Mouse (Mus musculus) CD4-positive, CD25-positive, alpha-beta regulatory T cell, adult 4 months (primary cell): Measurements from ENCODE around the gene Ttc9b. TPM values are rescaled to one million over a fixed set of nuclear protein-coding genes. Genes with fewer than 3 reads are reported as not detected.

ENCODE experiments used
- ATAC-seq: one replicate; pipeline ENCODE4 v1.8.0; 2017
- polyA plus RNA-seq, 2 experiments: library from polyadenylated mRNA; unstranded; fragments of 100-300 nt; shearing (Covaris generic); gene quantifications; one replicate each; pipeline ENCODE4 v1.2.1; 2017

Gene Ttc9b
- polyA plus RNA-seq, 2 experiments from 2014 or later = not detected

DNA sequence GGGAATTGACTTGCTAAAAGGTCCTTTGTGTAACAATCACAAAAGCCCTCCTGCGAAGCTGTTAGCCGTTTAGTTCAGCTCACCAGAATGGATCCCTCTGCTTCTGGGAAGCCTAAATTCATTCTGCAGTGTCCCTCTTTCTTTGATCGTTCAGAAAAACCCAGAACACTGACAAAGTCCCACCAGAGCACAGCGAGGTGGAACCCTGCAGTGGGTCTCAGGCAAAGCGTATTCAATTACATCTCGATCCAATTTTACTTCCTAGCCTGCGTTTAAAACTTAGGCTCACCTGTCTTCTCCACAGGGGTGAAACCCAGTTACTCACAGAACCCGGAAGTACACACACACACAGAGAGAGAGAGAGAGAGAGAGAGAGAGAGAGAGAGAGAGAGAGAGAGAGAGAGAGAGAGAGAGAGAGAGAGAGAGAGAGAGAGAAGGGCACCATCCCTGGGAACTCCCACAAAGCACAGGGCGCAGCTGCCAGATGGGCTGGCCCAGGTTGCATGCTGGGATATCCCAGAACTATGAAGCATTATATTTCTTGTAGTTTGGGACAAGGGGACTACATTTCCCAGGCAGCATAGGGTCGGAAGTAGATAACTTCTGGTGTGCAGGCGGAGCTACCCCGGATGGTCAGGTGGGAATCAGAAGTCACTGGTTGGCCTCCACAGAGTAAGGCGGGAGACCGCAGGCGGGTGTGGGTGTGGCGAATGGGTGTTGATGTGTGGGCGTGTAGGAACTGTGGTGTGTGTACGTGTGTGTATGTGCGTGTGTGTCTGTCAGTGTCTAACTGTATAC is 35.3 kb downstream of the Ttc9b start, which contains the start of gene Zfp607b:
Gene Zfp607b, plus strand, starts transcription at position 526 of the 798 bp plus-strand sequence.
- peak; percentile 98 for ATAC-seq

DNA sequence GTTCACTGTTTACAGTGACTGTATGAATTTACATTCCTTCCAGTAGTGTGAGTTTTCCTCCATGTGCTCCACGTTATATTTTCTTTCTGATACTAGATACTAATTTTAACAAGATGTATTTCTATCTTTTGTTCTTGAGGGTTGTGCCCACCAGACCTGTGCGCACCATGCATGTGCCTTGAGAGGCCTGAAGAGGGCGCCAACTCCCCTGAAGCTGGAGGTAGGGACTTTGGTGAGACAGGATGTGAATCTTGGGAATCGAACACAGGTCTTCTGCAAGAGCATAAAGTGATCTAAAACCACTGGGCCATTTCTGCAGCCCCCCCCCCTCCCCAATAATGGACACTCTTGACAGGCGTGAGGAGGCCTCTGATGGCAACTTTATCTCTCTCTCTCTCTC is 37.4 kb downstream of the Ttc9b start:
- no peak for ATAC-seq

DNA sequence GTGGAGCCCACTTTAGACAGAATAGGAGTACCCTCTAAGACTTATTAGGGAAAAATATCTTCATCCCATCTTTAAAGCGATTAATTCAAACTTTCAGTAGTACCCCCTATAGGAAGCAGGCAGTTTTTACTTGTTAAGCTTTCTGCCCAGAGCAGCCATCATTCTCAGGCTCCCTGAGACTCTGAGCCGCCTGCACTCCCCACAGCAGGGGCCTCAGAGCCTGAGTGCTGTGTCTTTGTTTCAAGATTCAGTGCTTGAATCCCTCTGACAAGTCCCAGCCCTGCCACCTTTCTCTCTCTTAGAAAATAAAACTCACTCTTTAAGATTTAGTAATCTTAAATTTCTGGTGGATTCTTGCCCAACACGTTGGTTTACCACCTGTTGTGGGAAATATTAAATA is 43.0 kb downstream of the Ttc9b start:
- ATAC-seq = no peak

Other genes with a start within 250 kb of the Ttc9b start
- gene Sptbn4, start 206.2 kb upstream of the Ttc9b start, polyA plus RNA-seq = under 1 TPM; 0.28 to 0.32 TPM
- gene Blvrb, start 205.9 kb upstream of the Ttc9b start, polyA plus RNA-seq = 10 to 100 TPM; 14.1 to 19.9 TPM
- gene Sertad3, start 180.1 kb upstream of the Ttc9b start, polyA plus RNA-seq = 10 to 100 TPM; 50.9 to 60.1 TPM
- gene Sertad1, start 167.0 kb upstream of the Ttc9b start, polyA plus RNA-seq = 10 to 100 TPM; 46.0 to 51.9 TPM
- gene Prx, start 154.6 kb upstream of the Ttc9b start, polyA plus RNA-seq = under 1 TPM; 0.22 to 0.62 TPM
- under 1 TPM in 1 of 2 experiments, not detected in 1; 0.28 TPM for gene Hipk4, start 130.6 kb upstream of the Ttc9b start, polyA plus RNA-seq
- 100 to 1,000 TPM; 191 to 306 TPM for gene Pld3, start 100.7 kb upstream of the Ttc9b start, polyA plus RNA-seq
- gene 2310022A10Rik, start 100.7 kb upstream of the Ttc9b start, polyA plus RNA-seq = 10 to 100 TPM; 15.0 to 25.3 TPM
- gene Akt2, start 62.4 kb upstream of the Ttc9b start, polyA plus RNA-seq = 10 to 100 TPM; 39.2 to 57.3 TPM
- gene Map3k10, start 20.7 kb downstream of the Ttc9b start, polyA plus RNA-seq = 1 to 10 TPM in 1 of 2 experiments, under 1 TPM in 1; 0.76 to 1.5 TPM
- 1 to 10 TPM; 3.0 to 3.6 TPM for gene Zfp607b, start 35.4 kb downstream of the Ttc9b start, polyA plus RNA-seq
- gene Zfp60, start 77.5 kb downstream of the Ttc9b start, polyA plus RNA-seq = 10 to 100 TPM; 11.7 to 19.1 TPM
- 10 to 100 TPM in 1 of 2 experiments, 1 to 10 TPM in 1; 6.1 to 11.8 TPM for gene Zfp626, start 153.3 kb downstream of the Ttc9b start, polyA plus RNA-seq
- 1 to 10 TPM; 6.6 to 7.3 TPM for gene Zfp59, start 184.7 kb downstream of the Ttc9b start, polyA plus RNA-seq
- gene Zfp607a, start 203.6 kb downstream of the Ttc9b start, polyA plus RNA-seq = 1 to 10 TPM; 7.5 to 9.0 TPM